Mouse (Mus musculus) olfactory bulb, adult 2 months (tissue): ENCODE measurements around the gene Pde4a.

Experiments
- CTCF ChIP-seq: fragments of 200-500 bp; IDR thresholded peaks from 2 replicates; pipeline ENCODE4 v1.5.1; 2012; ENCODE audit warnings: low read depth, mild to moderate bottlenecking, low read length, moderate library complexity; ENCODE audit not compliant: insufficient read depth
- POLR2A ChIP-seq: fragments of 200-500 bp; IDR thresholded peaks from 2 replicates; pipeline ENCODE4 v1.6.1; 2012; ENCODE audit warnings: mild to moderate bottlenecking, low read depth, low read length, moderate library complexity; ENCODE audit not compliant: insufficient read depth

DNA sequence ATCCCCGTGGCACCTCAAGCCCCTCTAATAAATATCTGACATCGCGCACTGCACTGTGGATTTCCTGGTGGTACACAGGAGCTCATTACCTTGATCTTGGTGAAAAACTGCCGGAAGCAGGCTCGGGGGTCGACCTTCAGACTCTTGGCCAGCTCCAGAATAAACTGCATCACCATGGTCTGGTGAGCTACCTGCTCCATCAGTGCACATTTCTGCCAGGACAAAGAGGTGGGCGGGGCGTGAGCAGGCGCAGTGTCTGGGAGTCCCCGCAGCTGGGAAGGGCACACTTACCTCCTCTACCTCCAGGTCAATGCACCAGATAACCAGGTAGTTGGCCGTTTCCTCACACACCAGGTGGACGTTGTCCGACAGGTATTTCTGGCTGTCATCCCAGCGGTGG, 23.6 kb upstream of the Pde4a start:
- no peak for TF ChIP-seq POLR2A
- TF ChIP-seq CTCF = no peak
